Mouse (Mus musculus): ENCODE data around the gene Rassf7. TPM values are rescaled to one million over a fixed set of nuclear protein-coding genes. Genes with fewer than 3 reads are reported as not detected.

Gene Rassf7
- total RNA-seq, 2 experiments from 2014 or later: 14.7 to 15.1 TPM

DNA sequence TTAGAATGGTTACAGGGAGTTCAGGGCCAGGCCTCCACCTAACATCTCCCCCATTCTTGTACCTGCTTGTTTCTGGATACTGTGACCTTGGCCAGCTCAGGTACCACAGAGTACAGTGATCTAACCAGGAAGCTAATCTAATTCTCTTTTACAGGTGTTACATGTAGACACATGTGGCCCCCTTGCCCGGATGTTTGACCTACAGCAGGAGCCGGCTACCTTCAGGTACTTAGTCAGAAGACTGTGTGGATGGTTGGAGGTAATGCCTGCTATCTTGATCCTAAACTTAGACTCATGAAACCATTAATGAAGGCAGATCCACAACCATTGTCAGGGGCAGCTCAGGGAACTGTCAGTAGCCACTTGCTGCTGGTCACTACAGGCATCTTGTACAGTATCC is 19.9 kb upstream of the Rassf7 start:
- no peak for DNase-seq (ENCODE audit: low spot score in 2 of 2)

GRCm38 (mm10) chr7:141196619-141197282 is 18.9 kb upstream of the Rassf7 start:
- DNase-seq (ENCODE audit: low spot score in 2 of 2): no peak

DNA sequence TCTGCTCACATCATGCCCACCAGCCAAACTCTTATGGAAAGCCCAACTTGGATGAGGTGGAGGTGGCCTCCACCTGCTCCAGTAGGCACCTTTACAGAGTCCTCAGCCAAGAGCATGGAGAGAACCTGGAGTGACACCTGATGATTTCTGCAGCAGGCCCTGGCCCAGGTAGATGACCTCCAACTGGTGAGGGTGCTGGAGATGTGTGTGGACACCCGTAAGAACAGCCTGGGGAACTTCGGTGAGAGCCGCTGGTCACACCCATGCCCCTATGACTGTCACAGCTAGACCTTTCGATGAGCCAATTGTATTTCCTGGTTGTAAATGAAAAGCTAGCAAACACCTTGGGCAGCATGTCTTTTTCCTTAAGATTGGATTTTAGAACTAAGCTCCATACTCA is 17.5 kb upstream of the Rassf7 start:
- DNase-seq (ENCODE audit: low spot score in 2 of 2): no peak

DNA sequence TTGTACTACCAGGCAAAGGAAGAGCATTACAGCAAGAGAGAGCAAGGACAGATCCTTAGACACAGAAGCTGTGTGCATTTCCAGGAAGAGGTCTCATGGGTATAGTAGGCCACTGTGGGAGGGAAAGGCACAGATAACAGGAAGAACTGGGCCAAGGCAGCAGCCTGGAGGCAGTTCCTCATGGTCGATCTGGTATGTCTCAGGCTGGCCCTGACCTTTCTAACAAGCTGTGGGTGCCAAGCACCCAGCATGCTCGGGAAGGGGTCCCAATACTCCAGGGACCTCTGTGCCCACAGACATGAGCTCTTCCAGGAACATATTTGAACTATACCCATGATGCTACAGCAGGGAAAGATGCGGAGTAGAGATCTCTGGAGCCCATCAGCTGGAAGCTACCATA is 11.1 kb upstream of the Rassf7 start:
- DNase-seq (ENCODE audit: low spot score in 2 of 2): no peak

DNA sequence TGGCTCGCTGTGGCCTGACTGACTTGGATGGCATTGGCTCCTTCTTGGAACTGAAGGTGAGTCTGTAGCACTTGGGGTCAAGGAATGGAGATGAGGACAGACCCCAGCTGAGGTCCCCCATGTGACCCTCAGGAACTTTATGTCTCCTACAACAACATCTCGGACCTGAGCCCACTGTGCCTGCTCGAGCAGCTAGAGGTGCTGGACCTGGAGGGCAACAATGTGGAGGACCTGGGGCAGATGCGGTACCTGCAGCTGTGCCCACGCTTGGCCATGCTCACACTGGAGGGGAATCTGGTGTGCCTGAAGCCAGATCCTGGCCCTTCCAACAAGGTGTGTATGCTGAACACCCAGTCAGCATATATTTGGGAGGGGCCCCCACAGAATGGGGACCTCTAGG is 10.2 kb upstream of the Rassf7 start:
- no peak for DNase-seq (ENCODE audit: low spot score in 2 of 2)

- DNase-seq (ENCODE audit: low spot score in 2 of 2): no peak
Measured at GRCm38 (mm10) chr7:141206182-141206937, 9.3 kb upstream of the Rassf7 start.

- no peak for DNase-seq (ENCODE audit: low spot score in 2 of 2)
Measured at GRCm38 (mm10) chr7:141209526-141209925, 6.1 kb upstream of the Rassf7 start.

- DNase-seq (ENCODE audit: low spot score in 2 of 2): no peak
Measured at GRCm38 (mm10) chr7:141210137-141210536, 5.5 kb upstream of the Rassf7 start.

- DNase-seq (ENCODE audit: low spot score in 2 of 2): no peak
Measured at GRCm38 (mm10) chr7:141210606-141211131, 5.0 kb upstream of the Rassf7 start.

DNA sequence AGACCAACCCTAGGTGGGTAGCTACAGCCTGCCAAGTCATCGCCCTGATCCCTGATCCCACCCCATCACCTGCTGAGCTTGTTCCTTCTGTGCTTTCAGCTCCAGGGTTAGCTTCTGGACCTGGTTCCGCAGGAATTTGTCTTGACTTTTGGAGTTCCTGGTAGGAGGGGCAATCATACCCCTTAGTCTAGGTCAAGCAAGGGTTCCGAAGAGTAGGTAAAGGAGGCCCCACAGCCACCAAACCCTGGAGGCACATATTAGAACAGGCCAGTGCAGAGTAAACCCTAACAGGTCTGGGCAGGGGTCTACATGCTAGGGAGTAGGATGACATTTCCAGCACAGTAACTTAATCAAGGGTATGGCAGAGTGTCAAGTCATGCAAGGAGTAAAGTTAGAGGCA is 2.5 kb upstream of the Rassf7 start:
- DNase-seq (ENCODE audit: low spot score in 2 of 2): no peak

DNA sequence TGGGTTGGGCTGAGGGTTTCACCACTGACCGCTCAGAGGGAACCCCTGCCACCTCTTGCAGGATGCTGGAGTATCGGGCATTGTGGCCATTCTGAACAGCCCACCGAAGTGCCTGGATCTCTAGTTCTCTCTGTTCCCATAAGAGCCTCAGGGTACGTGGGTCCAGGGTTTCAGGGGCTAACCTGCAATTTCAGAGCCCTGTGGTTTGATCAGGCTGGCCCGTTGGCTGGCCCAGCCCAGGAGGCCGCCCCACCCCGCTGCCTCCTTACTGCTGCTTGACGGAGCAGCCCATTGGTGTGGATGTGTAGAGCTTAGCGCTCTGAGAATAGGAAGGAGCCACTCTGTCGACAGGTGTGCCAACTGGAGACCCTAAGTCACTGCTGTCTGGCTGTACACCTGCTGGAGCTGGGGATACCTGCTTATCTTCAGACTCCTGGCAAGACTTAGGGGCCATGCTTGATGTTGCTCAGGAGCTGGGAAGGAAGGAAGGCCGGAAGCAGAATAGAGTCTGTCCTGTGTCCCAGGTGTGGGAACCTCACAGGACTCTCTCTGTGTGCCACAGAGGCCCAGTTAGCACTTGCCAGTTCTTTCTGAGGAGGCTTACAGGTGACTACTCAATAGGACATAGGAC is 1.9 kb upstream of the Rassf7 start, which contains the start of gene Lmntd2:
Gene Lmntd2, minus strand, starts transcription at position 476 of the 631 bp plus-strand sequence.
- no peak for DNase-seq (ENCODE audit: low spot score in 2 of 2)

DNA sequence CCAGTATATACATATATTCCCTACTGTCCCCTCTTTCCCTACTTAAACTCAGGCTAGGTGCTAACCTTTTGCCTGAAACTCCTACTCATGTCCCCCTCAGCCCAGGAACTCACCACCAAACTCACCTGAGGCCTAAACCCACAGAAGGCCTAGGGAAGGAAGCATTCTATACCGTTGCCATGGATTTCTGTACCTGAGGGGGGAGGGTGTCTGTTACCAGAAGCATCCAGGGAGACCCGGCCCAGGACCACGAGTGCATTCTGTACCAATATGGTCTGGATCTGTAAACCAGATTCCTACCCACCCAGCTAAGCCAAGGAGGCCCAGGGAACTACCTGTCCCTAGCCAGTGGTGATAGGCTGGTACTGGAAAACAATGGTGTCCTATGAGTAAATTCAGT is 1.4 kb upstream of the Rassf7 start:
- DNase-seq (ENCODE audit: low spot score in 2 of 2): no peak

- no peak for DNase-seq (ENCODE audit: low spot score in 2 of 2)
Measured at GRCm38 (mm10) chr7:141215880-141216733, 447 bp downstream of the Rassf7 start.

- DNase-seq (ENCODE audit: low spot score in 2 of 2): no peak
Measured at GRCm38 (mm10) chr7:141216894-141217293, 1.2 kb downstream of the Rassf7 start.

GRCm38 (mm10) chr7:141217343-141218013 is 1.8 kb downstream of the Rassf7 start:
- no peak for DNase-seq (ENCODE audit: low spot score in 2 of 2)

- DNase-seq (ENCODE audit: low spot score in 2 of 2): no peak
Measured at GRCm38 (mm10) chr7:141218141-141218540, 2.5 kb downstream of the Rassf7 start.

DNA sequence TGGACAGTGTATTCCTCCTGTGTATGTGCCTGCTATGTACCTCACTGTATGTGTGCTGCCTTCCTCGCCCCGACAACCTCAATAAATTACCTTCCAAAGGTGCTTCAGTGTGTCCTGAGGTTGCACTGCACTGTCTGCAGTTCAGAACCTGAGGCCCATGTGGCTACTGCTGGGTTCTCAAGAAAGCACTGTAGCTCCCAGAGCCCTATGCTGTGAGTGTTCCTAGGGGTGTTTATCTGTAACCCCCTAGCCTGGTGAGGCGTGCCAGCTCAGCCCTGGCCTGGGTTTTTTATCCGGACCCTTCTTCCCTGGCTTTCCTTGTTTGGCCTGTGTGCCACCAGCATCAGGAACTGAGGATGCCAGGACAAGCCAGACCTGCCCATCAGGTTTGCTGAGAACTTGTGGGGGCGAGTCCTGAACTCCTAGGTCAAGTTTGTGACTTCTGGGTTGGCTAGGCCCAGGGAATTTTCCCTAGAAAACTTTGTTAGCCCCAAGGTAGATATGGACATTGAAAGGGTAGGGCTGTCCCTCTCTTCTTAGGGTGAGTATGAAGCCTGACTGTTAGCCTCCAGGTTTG is 3.0 kb downstream of the Rassf7 start:
- no peak for DNase-seq (ENCODE audit: low spot score in 2 of 2)

GRCm38 (mm10) chr7:141219558-141220099 is 4.0 kb downstream of the Rassf7 start:
- no peak for DNase-seq (ENCODE audit: low spot score in 2 of 2)

- no peak for DNase-seq (ENCODE audit: low spot score in 2 of 2)
Measured at GRCm38 (mm10) chr7:141220377-141220776, 4.7 kb downstream of the Rassf7 start.

All from adrenal gland, postnatal 4 days (tissue).